Mouse (Mus musculus) inflammation-experienced regulatory T-cells, adult 6 months (primary cell): Measurements from ENCODE around the gene Pate1. TPM values are rescaled to one million over a fixed set of nuclear protein-coding genes. Genes with fewer than 3 reads are reported as not detected.

Source experiments
- ATAC-seq: one replicate; pipeline ENCODE4 v1.8.0; 2017
- polyA plus RNA-seq, 3 experiments: library from polyadenylated mRNA; unstranded; fragments of 100-300 nt; shearing (Covaris generic); gene quantifications; one replicate each; pipeline ENCODE4 v1.2.1; 2017

Gene Pate1
- not detected for polyA plus RNA-seq

- no peak for ATAC-seq
Measured at GRCm38 (mm10) chr9:35687013-35687412, at the start of gene Pate1. TSS of gene Pate1 (minus strand) at chr9:35687390.

GRCm38 (mm10) chr9:35707265-35707664 lies 20.1 kb upstream of the Pate1 start:
- ATAC-seq = no peak

GRCm38 (mm10) chr9:35691924-35692323 lies 4.7 kb upstream of the Pate1 start:
- ATAC-seq = no peak

GRCm38 (mm10) chr9:35673557-35673956 lies 13.6 kb downstream of the Pate1 start:
- ATAC-seq = no peak

GRCm38 (mm10) chr9:35648102-35648501 lies 39.1 kb downstream of the Pate1 start, which contains the start of gene Pate3:
TSS of gene Pate3 (minus strand) at chr9:35648202.
- no peak for ATAC-seq

Other genes starting within 250 kb of the Pate1 start
- not detected for gene Gm1113, start 169.1 kb downstream of the Pate1 start, polyA plus RNA-seq
- under 1 TPM; 0.11 to 0.26 (median 0.14) TPM for gene Ddx25, start 128.9 kb downstream of the Pate1 start, polyA plus RNA-seq
- 10 to 100 TPM; 16.9 to 27.8 (median 19.5) TPM for gene Pus3, start 128.8 kb downstream of the Pate1 start, polyA plus RNA-seq
- gene Pate2, start 117.1 kb downstream of the Pate1 start, polyA plus RNA-seq = not detected
- 10 to 100 TPM in 1 of 3 experiments, 1 to 10 TPM in 2; 4.9 to 16.2 (median 5.7) TPM for gene Hyls1, start 117.0 kb downstream of the Pate1 start, polyA plus RNA-seq
- gene Pate4, start 75.4 kb downstream of the Pate1 start, polyA plus RNA-seq = not detected
- not detected for gene Pate3, start 39.2 kb downstream of the Pate1 start, polyA plus RNA-seq
- not detected for gene Gm17677, start 53.7 kb upstream of the Pate1 start, polyA plus RNA-seq
- not detected for gene Gm17727, start 90.7 kb upstream of the Pate1 start, polyA plus RNA-seq
- not detected for gene Gm27235, start 102.7 kb upstream of the Pate1 start, polyA plus RNA-seq
- gene D730048I06Rik, start 102.7 kb upstream of the Pate1 start, polyA plus RNA-seq = not detected
- gene 9230110F15Rik, start 156.8 kb upstream of the Pate1 start, polyA plus RNA-seq = not detected
- gene 9230113P08Rik, start 221.0 kb upstream of the Pate1 start, polyA plus RNA-seq = not detected